Mouse (Mus musculus) heart, adult 2 months (tissue): ENCODE results near the gene Rras2.

Experiments
- CTCF ChIP-seq: fragments of 200-600 bp; IDR thresholded peaks from 2 replicates; pipeline ENCODE4 v1.8.1; 2022; ENCODE audit warnings: antibody characterized with exemption, mild to moderate bottlenecking, moderate library complexity
- EP300 ChIP-seq: fragments of 200-500 bp; IDR thresholded peaks from 2 replicates; pipeline ENCODE4 v1.6.1; 2011; ENCODE audit warnings: low read depth, low read length, control low read depth; ENCODE audit not compliant: insufficient read depth

- TF ChIP-seq EP300 (no peak), CTCF (no peak)
These were observed 17.6 kb upstream of the Rras2 start for GRCm38 (mm10) chr7:114135166-114135565.
